Mouse (Mus musculus) cerebellum, adult 8-10 months (tissue): ENCODE measurements around the gene 4933402E13Rik.

ENCODE experiments used
- DNase-seq: peaks from one replicate; pipeline ENCODE4 v3.0.0; 2022

4933402E13Rik gene

DNA sequence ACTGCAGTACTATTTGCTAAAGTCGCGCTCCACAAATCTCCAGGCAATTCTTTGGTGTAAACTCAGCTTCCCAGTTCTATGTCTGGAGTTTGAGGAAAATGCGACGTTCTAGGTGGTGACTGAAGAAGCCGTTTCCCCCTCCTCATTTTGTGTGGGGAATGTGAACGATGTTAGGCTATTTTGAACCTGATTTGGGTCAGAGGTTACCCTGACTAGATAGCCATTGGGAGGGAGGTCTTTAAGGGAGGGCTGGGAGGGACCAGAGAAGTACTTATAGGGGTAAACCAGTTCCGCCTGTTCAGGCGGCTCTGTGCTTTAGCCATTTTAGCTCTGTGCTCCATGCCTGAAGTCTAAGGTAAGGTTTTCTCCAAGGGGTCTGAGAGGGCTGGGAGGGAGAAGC lies at the start of gene 4933402E13Rik:
TSS of gene 4933402E13Rik (plus strand) at position 301 of the 400 bp plus-strand sequence.
- no peak for DNase-seq
